Mouse (Mus musculus) E14TG2a.4 (cell line): ENCODE measurements around the gene Frmd4b.
A peak's percentile ranks its signal among the peaks of the same experiment; 100 is the strongest.

ENCODE experiments used
- H3K27me3 ChIP-seq: 2 replicates; pipeline ENCODE4 v1.6.1; 2014; ENCODE audit warnings: low read length, control low read depth; ENCODE audit not compliant: insufficient read depth
- H3K36me3 ChIP-seq: 2 replicates; pipeline ENCODE4 v1.6.1; 2014; ENCODE audit warnings: low read length, control low read depth; ENCODE audit not compliant: insufficient read depth
- H3K4me1 ChIP-seq: replicated peaks from 2 replicates; pipeline ENCODE4 v1.6.1; 2014; ENCODE audit warnings: low read depth, low read length, control low read depth
- H3K4me3 ChIP-seq: replicated peaks from 2 replicates; pipeline ENCODE4 v1.5.1; 2014; ENCODE audit warnings: mild to moderate bottlenecking, low read length
- H3K9me3 ChIP-seq: 2 replicates; pipeline ENCODE4 v1.6.1; 2014; ENCODE audit warnings: low read length, control low read depth
- CTCF ChIP-seq: conservative IDR thresholded peaks from 2 replicates; pipeline ENCODE4 v1.5.1; 2014; ENCODE audit warnings: low read length
- NANOG ChIP-seq: IDR thresholded peaks from 2 replicates; pipeline ENCODE4 v1.6.1; 2014; ENCODE audit warnings: borderline replicate concordance, low read length, mixed read lengths
- POU5F1 ChIP-seq: IDR thresholded peaks from 2 replicates; pipeline ENCODE4 v1.6.1; 2014; ENCODE audit warnings: low read length, borderline replicate concordance

Frmd4b gene

DNA sequence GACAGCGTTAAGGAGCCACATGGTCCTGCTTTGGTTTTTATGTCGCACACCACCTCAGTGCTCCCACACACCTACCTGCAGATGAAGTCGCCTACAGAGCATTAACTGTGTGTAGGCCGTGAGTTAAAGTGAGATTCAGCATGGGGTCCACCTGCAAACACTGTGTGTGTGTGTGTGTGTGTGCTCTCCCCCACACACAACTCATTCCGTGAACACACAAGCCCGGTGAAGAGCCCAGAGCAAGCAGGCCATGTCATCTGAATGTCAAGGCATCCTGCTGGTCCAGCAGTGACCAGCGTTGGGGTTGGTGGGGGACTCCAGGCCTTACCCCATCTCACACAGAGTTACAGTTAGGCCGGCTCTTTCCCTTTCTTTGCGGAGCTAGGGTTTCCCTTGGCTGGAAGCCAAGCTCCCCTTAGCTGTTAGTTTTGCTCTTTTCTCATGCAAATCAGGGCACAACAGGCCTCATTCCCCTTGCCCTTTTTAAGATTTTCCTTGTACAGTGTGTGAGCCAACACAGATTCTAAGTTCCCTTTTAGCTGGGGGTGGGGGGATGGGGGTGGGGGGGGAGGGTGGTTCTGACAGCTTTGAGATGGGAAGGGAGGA, 220.9 kb downstream of the Frmd4b start:
- H3K27me3 ChIP-seq, result peaks cover 41% of the 10 kb centered on the region
- H3K4me1 ChIP-seq, result peaks cover 12% of the 10 kb centered on the region
- no peak overlapping the region for H3K4me3 ChIP-seq
- H3K9me3 ChIP-seq, result peaks cover 25% of the 10 kb centered on the region
- TF ChIP-seq CTCF (no peak), NANOG (no peak), POU5F1 (peak; percentile 74; the same call in 1 of the 2 replicates)
- H3K36me3 ChIP-seq, result no peaks in the 10 kb centered on the region

DNA sequence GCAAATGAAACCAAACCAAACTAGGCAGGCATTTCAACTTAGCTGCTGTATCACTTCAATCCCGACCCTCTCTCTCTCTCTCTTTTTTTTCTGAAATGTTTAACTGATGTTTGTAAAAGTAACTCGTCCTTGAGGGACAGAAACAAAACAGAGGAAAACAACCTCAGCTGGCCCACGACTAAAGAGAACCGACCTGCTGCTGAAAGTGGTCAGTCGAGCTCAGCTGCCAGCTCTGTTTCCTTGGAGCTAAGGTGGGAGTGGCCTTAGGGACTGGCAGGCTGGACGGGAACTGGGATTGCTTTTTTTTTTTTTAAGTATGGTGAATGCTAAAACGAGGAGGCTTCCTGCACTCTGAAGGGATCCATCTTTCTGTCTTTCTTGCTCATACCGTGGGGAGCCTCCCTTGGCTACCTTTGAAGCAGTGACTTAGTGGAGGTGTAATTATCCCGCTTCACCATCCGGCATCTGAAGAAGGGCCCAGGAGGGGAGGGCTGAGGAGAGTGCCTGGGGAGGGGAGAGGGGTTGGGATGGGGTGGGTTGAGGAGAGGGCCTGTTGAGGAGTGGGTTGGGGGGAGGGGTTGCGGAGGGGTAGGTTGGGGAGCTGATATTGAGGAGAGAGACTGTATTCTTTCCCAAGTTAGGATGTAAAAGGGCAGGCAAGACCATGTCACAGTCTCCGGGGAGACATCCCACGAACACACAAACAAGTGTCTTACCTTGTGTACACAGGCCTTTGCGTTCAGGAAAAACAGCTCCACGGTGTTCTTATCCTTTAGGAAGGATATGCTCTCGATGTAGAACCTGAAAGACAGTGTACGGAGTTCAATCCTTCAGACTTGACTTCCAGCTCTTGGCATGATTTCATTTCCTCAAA, 221.6 kb downstream of the Frmd4b start:
- no peak for TF ChIP-seq NANOG
- Histone ChIP-seq H3K4me1 (peaks cover 12% of the 10 kb centered on the region), H3K36me3 (no peaks in the 10 kb centered on the region), H3K9me3 (peaks cover 23% of the 10 kb centered on the region), H3K4me3 (no peak overlapping the region), H3K27me3 (peaks cover 37% of the 10 kb centered on the region)

DNA sequence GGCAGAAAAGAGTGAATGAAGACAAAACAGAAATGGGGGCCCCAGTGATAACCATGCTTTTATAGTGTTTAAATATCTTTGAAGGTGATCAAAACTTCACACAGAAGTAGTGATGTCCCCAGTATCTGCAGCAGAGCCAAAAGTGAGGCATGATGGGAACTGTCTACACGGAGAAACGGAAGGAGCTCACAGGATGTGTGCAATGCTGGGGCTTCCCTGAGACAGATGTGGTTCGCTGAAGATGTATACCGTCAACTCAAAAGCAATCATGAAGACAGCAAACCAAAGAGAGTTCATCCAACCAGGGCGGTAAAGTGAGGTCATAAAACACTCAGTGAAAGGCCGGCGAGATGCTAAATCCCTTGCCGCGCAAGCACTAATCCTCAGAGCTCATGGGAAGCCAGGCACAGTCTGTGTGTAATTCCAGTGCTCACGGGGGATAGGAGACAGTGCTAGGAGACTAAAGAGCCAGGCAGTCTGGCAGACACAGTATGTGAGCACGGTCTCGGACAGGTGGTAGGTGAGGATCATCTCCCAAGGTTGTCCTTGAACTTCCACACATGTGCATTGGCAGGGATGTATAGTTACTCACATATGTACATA, 222.8 kb downstream of the Frmd4b start:
- no peak overlapping the region for H3K4me3 ChIP-seq
- no peak for TF ChIP-seq CTCF
- no peak for TF ChIP-seq POU5F1
- TF ChIP-seq NANOG, result no peak
- no peaks in the 10 kb centered on the region for H3K36me3 ChIP-seq
- peaks cover 12% of the 10 kb centered on the region for H3K4me1 ChIP-seq
- H3K9me3 ChIP-seq, result peaks cover 33% of the 10 kb centered on the region
- peaks cover 28% of the 10 kb centered on the region for H3K27me3 ChIP-seq

DNA sequence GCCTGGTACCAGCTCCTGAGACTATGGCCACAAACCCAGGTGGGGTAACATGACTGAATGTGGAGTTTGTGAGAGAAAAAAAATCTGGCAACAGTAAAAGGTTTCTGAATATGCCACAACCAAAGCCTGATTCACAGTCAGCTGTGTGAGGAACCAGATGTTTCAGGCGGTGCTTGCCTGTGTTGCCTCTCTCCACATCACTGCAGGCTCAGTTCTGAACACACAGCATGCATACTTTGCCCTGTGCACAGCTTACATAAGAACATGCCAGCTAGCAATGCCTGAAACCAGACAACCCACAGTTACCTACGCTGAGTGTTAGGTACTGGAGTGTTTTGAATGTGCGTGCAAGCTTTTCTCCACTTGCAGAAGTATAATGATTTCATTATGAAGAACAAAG, 224.4 kb downstream of the Frmd4b start:
- peaks cover 39% of the 10 kb centered on the region for H3K9me3 ChIP-seq
- peaks cover 12% of the 10 kb centered on the region for H3K4me1 ChIP-seq
- TF ChIP-seq POU5F1 (no peak), CTCF (no peak), NANOG (no peak)
- no peak overlapping the region for H3K4me3 ChIP-seq
- H3K36me3 ChIP-seq, result no peaks in the 10 kb centered on the region
- peaks cover 13% of the 10 kb centered on the region for H3K27me3 ChIP-seq

DNA sequence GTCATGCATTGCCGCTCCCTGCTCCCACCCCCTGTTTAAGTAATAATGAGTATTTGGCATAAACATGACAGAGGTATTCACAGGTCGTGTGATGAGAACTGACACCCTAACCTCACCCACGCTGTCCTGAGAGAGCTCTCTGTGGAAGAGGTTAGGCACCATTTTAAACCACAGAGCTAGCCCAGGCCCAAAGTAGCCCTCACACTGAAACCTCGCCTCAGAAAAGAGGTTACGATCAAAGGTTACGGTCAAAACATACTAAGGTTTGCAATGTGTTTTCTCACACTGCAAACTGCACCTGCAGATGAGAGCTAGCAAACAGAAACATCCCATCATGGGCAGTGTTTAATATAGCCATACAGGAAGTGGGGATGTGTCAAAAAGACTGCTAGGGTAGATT, 230.0 kb downstream of the Frmd4b start:
- H3K36me3 ChIP-seq, result no peaks in the 10 kb centered on the region
- H3K4me1 ChIP-seq, result no peaks in the 10 kb centered on the region
- H3K27me3 ChIP-seq, result no peaks in the 10 kb centered on the region
- peaks cover 28% of the 10 kb centered on the region for H3K9me3 ChIP-seq
- no peak for TF ChIP-seq CTCF
- TF ChIP-seq POU5F1, result no peak
- no peak overlapping the region for H3K4me3 ChIP-seq

GRCm38 (mm10) chr6:97384918-97385317, 232.4 kb downstream of the Frmd4b start:
- H3K9me3 ChIP-seq, result peaks cover 33% of the 10 kb centered on the region
- no peaks in the 10 kb centered on the region for H3K36me3 ChIP-seq
- TF ChIP-seq POU5F1 (no peak), NANOG (no peak), CTCF (no peak)
- H3K27me3 ChIP-seq, result no peaks in the 10 kb centered on the region
- no peaks in the 10 kb centered on the region for H3K4me1 ChIP-seq
- H3K4me3 ChIP-seq, result no peak overlapping the region

DNA sequence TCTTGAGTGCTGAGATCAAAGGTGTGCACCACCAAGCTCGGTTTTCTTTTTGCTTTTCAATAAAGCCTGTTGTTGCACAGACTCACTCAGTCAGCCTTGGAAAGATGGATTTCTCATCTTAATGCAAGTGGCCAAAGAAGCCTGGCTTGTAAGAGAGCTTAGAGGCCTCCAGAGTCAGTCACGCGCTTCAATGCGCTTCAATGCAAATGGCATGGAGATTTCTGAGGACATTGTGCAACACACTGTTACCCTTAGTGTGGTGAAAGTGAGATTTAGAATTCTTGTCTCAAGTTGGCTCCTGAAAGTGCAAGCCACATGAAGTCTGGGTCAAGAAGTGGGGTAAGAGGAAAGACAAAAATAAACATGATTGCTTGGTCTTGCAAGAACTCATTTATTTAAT, 236.1 kb downstream of the Frmd4b start:
- Histone ChIP-seq H3K9me3 (peaks cover 24% of the 10 kb centered on the region), H3K4me1 (no peaks in the 10 kb centered on the region), H3K27me3 (no peaks in the 10 kb centered on the region), H3K4me3 (no peak overlapping the region), H3K36me3 (no peaks in the 10 kb centered on the region)
- TF ChIP-seq POU5F1, result no peak
- TF ChIP-seq NANOG, result no peak
- no peak for TF ChIP-seq CTCF

- TF ChIP-seq NANOG, result no peak
- Histone ChIP-seq H3K4me3 (no peak overlapping the region), H3K36me3 (no peaks in the 10 kb centered on the region), H3K4me1 (no peaks in the 10 kb centered on the region), H3K9me3 (peaks cover 31% of the 10 kb centered on the region), H3K27me3 (no peaks in the 10 kb centered on the region)
Measured at GRCm38 (mm10) chr6:97370947-97371346, 246.4 kb downstream of the Frmd4b start.

DNA sequence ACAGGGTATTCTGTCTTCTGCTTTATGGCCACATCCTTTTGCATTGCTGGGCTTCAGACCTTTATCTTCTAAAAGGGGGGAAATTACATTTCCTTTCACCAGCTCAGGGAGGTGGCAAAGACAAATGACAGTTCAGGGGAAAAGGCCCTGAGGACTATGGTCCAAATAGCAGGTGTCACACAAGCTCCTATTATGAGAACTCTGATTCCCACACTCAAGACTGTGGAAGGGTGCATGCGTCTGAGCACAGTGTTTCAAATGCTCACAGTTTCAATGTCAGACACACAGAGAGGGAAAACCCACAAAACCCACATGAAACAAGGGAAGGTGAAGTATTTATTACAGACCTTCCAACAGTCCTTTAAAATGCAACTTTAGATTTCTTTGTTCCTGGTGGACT, 246.9 kb downstream of the Frmd4b start:
- TF ChIP-seq POU5F1 (no peak), CTCF (no peak), NANOG (no peak)
- H3K9me3 ChIP-seq, result peaks cover 31% of the 10 kb centered on the region
- H3K36me3 ChIP-seq, result no peaks in the 10 kb centered on the region
- H3K27me3 ChIP-seq, result no peaks in the 10 kb centered on the region
- no peak overlapping the region for H3K4me3 ChIP-seq
- no peaks in the 10 kb centered on the region for H3K4me1 ChIP-seq
